Mouse (Mus musculus) CH12.LX (cell line): Measurements from ENCODE around the gene Lrrc4.

ENCODE experiments used
- MAFK ChIP-seq: IDR thresholded peaks from 2 replicates; pipeline ENCODE4 v1.6.1; 2011; ENCODE audit warnings: low read length, improper control_type of control experiment; ENCODE audit not compliant: insufficient replicate concordance
- TCF12 ChIP-seq: IDR thresholded peaks from 2 replicates; pipeline ENCODE4 v1.6.1; 2014; ENCODE audit warnings: low read depth, mild to moderate bottlenecking, inconsistent platforms, low read length, improper control_type of control experiment

DNA sequence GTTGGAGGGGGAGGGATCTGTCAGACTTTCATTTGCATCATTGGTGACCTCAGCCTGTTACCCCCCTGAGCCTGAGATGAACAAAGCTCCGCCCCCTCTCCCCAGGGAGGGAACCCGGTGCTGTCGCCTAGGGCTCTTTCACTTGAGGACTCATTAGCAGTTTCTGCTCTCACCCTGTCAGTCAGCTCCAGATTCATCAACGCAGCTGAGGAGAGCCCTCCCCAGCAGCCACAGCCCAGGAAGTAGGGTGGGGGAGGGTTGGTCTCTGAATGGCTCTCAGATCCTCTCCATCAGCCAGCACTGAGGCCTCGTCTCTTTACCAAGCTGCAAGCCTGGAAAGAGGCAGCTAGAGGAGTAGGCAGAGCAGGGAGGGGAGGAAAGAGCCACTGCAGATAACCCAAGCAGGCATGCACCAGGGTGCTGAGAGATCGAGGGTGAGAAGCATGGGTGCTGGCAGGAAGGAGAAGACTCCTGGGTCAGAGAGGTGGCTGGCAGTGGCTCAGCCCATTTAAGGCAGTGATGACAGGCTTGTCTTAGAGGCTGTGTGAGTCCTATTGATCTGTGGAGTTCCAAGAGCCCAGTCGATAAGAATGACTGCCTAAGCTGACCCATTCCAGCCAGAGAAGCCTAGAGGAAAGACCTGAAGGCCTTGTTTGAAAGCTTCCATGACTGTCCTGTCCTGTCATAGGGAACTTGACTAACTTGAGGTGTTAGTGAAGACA lies 46.6 kb upstream of the Lrrc4 start:
- TF ChIP-seq MAFK (no peak), TCF12 (no peak)
